Comparison of ENCODE assay signal across 8 mouse cellular contexts in the genomic region with DNA sequence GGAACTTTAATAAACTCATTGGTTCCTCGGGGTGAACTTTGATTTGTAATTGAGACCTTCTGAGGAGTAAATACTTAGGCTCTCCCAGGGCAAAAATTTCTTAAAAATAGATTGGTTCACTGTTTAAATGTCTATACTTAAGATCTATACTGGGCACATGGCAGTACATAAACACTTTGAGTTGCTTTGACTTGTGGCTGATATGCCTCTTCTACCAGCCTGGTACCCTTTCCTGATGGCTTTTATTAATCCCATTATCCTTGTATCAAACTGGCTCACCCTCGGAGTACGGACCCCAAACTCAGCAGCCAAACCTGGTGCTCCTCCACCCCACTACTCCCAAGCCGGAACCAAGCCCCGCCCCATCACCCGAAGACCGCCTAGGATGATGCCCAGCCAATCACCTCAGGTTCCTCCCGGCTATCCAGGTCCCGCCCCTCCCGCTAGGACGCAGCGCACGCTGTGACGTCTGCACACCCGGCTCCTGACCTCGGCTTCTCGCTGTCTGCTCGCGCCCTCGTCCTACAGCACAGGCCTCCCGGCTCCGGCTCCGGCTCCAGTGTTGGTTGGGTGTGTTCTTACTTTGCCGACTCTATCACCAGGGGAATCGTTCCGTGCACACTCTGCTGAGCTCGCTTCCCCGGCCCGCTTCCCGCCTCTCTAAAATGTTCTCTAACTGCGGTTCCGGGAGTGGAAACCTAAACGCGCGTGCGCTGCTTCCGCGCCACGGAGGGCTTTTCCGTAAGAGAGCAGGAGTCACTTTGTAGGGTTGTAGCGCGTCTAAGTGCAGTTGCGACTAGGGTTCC. TPM values are rescaled to one million over a fixed set of nuclear protein-coding genes. Genes with fewer than 3 reads are reported as not detected.
DNase-seq lines count a peak whose midpoint lies in the region; ATAC-seq and TF ChIP-seq lines count a peak whose summit lies in the region.

A gene (plus strand): TSS at position 464 of the 806 bp plus-strand sequence.

- TF ChIP-seq EP300 in ES-Bruce4 (IDR thresholded peaks at IDR 0.05; ENCODE audit: insufficient read depth, low read depth, low read length), result no peak
- TF ChIP-seq EP300 in liver, postnatal 0 days (IDR thresholded peaks at IDR 0.05; ENCODE audit: low read depth), result 0 out of 2 replicates have a peak, but pooled peaks have one; percentile 31

- no peaks in the 10 kb centered on the region for H3K4me1 ChIP-seq in ES-Bruce4 (ENCODE audit: control insufficient read depth, insufficient read depth, low read length)
- peaks cover 20% of the 10 kb centered on the region for H3K4me1 ChIP-seq in forebrain, embryonic 13.5 days
- H3K4me1 ChIP-seq in liver, postnatal 0 days (ENCODE audit: insufficient read depth), result peaks cover 38% of the 10 kb centered on the region
- H3K4me1 ChIP-seq in neural tube, embryonic 14.5 days (ENCODE audit: control insufficient read depth, insufficient read depth, low read length), result peaks cover 16% of the 10 kb centered on the region

- H3K27me3 ChIP-seq in ES-Bruce4 (ENCODE audit: control insufficient read depth, insufficient read depth, low read length, poor library complexity, severe bottlenecking), result no peaks in the 10 kb centered on the region
- no peaks in the 10 kb centered on the region for H3K27me3 ChIP-seq in forebrain, embryonic 13.5 days
- no peaks in the 10 kb centered on the region for H3K27me3 ChIP-seq in liver, postnatal 0 days (ENCODE audit: insufficient read depth, low read length)
- H3K27me3 ChIP-seq in neural tube, embryonic 14.5 days (ENCODE audit: control insufficient read depth, insufficient read depth, low read length), result no peaks in the 10 kb centered on the region

- no peak within 1 kb of the TSS for H3K27ac ChIP-seq in ES-Bruce4 (ENCODE audit: insufficient read depth, low read length)
- peak within 1 kb of the TSS; percentile 70 for H3K27ac ChIP-seq in forebrain, embryonic 13.5 days
- peak within 1 kb of the TSS; percentile 94 for H3K27ac ChIP-seq in liver, postnatal 0 days (ENCODE audit: low read depth)
- peak within 1 kb of the TSS; percentile 83 for H3K27ac ChIP-seq in neural tube, embryonic 14.5 days (ENCODE audit: low read depth, low read length)

- H3K36me3 ChIP-seq in ES-Bruce4 (ENCODE audit: control insufficient read depth, insufficient read depth, low read length, poor library complexity, severe bottlenecking), result peaks cover 30% of the 10 kb centered on the region
- H3K36me3 ChIP-seq in forebrain, embryonic 13.5 days (ENCODE audit: poor library complexity, severe bottlenecking), result peaks cover 58% of the 10 kb centered on the region
- peaks cover 52% of the 10 kb centered on the region for H3K36me3 ChIP-seq in liver, postnatal 0 days (replicated peaks; ENCODE audit: insufficient read depth, low read length)
- peaks cover 24% of the 10 kb centered on the region for H3K36me3 ChIP-seq in neural tube, embryonic 14.5 days (ENCODE audit: control insufficient read depth, insufficient read depth, low read length)

- peak within 1 kb of the TSS; percentile 83 for H3K4me3 ChIP-seq in ES-Bruce4 (ENCODE audit: low read depth, low read length)
- H3K4me3 ChIP-seq in forebrain, embryonic 13.5 days, result peak within 1 kb of the TSS; percentile 63
- H3K4me3 ChIP-seq in liver, postnatal 0 days (ENCODE audit: low read depth, low read length), result peak within 1 kb of the TSS; percentile 70
- peak within 1 kb of the TSS; percentile 65 for H3K4me3 ChIP-seq in neural tube, embryonic 14.5 days (ENCODE audit: low read depth, low read length)

- TF ChIP-seq POLR2A in ES-Bruce4 (IDR thresholded peaks at IDR 0.05; ENCODE audit: insufficient read depth, low read length), result peak; percentile 87

- peak within 1 kb of the TSS; percentile 72 for H3K4me2 ChIP-seq in forebrain, embryonic 13.5 days
- peak within 1 kb of the TSS; percentile 71 for H3K4me2 ChIP-seq in liver, postnatal 0 days (ENCODE audit: low read depth, low read length)
- H3K4me2 ChIP-seq in neural tube, embryonic 14.5 days (ENCODE audit: low read depth, low read length), result peak within 1 kb of the TSS; percentile 75

- intact Hi-C loops in heart, postnatal 10 days (cut with DNase I), result no loop called here

- peak; percentile 97 for DNase-seq in heart, postnatal 10 days
- peak; percentile 74 for DNase-seq in large intestine, adult 2 months (ENCODE audit: low read depth, low spot score)
- DNase-seq in liver, postnatal 0 days, result peak; percentile 97
- peak; percentile 97 for DNase-seq in testis, postnatal 10 days (ENCODE audit: low spot score)

- peak within 1 kb of the TSS; percentile 46 for H3K9ac ChIP-seq in ES-Bruce4 (ENCODE audit: low read depth, poor library complexity, severe bottlenecking)
- H3K9ac ChIP-seq in forebrain, embryonic 13.5 days, result peak within 1 kb of the TSS; percentile 77
- H3K9ac ChIP-seq in liver, postnatal 0 days (replicated peaks), result peak within 1 kb of the TSS; percentile 81
- peak within 1 kb of the TSS; percentile 59 for H3K9ac ChIP-seq in neural tube, embryonic 14.5 days (replicated peaks; ENCODE audit: low read depth, low read length)

- under 1% methylated on average over 43 of the region's 43 CpGs for WGBS in forebrain, embryonic 13.5 days
- under 1% methylated on average over 43 of the region's 43 CpGs for WGBS in large intestine, adult 2 months
- under 1% methylated on average over 43 of the region's 43 CpGs for WGBS in liver, postnatal 0 days (ENCODE audit: insufficient replicate concordance)
- WGBS in neural tube, embryonic 14.5 days, result under 1% methylated on average over 43 of the region's 43 CpGs

- TF ChIP-seq CTCF in ES-Bruce4 (IDR thresholded peaks at IDR 0.05; ENCODE audit: low read depth, low read length), result no peak
- TF ChIP-seq CTCF in liver, postnatal 0 days (IDR thresholded peaks at IDR 0.05; ENCODE audit: low read depth), result no peak

- ATAC-seq in cerebellum, adult (ENCODE audit: insufficient number of reproducible peaks, low FRiP score, low TSS enrichment), result peak; percentile 97
- peak; percentile 99 for ATAC-seq in forebrain, embryonic 13.5 days
- ATAC-seq in liver, postnatal 0 days, result peak; percentile 90
- peak; percentile 99 for ATAC-seq in neural tube, embryonic 14.5 days (ENCODE audit: low read depth)

- no peaks in the 10 kb centered on the region for H3K9me3 ChIP-seq in ES-Bruce4 (replicated peaks; ENCODE audit: control insufficient read depth, insufficient read depth, low read length, poor library complexity, severe bottlenecking)
- no peaks in the 10 kb centered on the region for H3K9me3 ChIP-seq in forebrain, embryonic 13.5 days (replicated peaks)
- no peaks in the 10 kb centered on the region for H3K9me3 ChIP-seq in liver, postnatal 0 days (ENCODE audit: low read length)
- no peaks in the 10 kb centered on the region for H3K9me3 ChIP-seq in neural tube, embryonic 14.5 days (ENCODE audit: control insufficient read depth, low read length)

RNA-seq across cellular contexts. Expression of the gene that starts here (rescaled TPM):
- polyA plus RNA-seq in ES-Bruce4 (2011; ENCODE audit: insufficient read depth, insufficient read length, low read depth, missing spikeins), result 111 and 112 TPM in 2 replicates
- 132 and 144 TPM in 2 replicates for polyA plus RNA-seq in forebrain, embryonic 13.5 days (2015; fragmentation: Nextera tagmentation; extraction: Ambion mirVana)
- total RNA-seq in heart, postnatal 10 days (2021), result 100 to 1,000 TPM; 193 to 203 TPM
- 132 and 145 TPM in 2 replicates for polyA plus RNA-seq in large intestine, adult 2 months (2012; rRNA removed)
- 383 and 408 TPM in 2 replicates for polyA plus RNA-seq in liver, postnatal 0 days (2015; fragmentation: Nextera tagmentation; extraction: Ambion mirVana)
- polyA plus RNA-seq in neural tube, embryonic 14.5 days (2014; fragmentation: Nextera tagmentation; extraction: Ambion mirVana), result 126 and 151 TPM in 2 replicates
